Mouse (Mus musculus) limb, embryonic 14.5 days (tissue): Measurements from ENCODE around the gene 4931417E11Rik. TPM values are rescaled to one million over a fixed set of nuclear protein-coding genes. Genes with fewer than 3 reads are reported as not detected.

Source experiments
- ATAC-seq: fragments of 200-750 bp; cut with Nextera tagmentation; 2 replicates; pipeline ENCODE4 v1.8.0; 2017; ENCODE audit warnings: low read depth, moderate number of reproducible peaks, moderate TSS enrichment; ENCODE audit not compliant: low FRiP score
- DNase-seq: peaks from one replicate; pipeline ENCODE4 v3.0.0-alpha.2; 2015; ENCODE audit warnings: low spot score
- H3K27ac ChIP-seq: fragments of 300-500 bp; sonication (generic); replicated peaks from 2 replicates; pipeline ENCODE4 v1.5.1; 2014; ENCODE audit warnings: low read depth, mild to moderate bottlenecking, low read length, moderate library complexity, mixed read lengths
- H3K27me3 ChIP-seq: fragments of 300-500 bp; sonication (generic); 2 replicates; pipeline ENCODE4 v1.6.1; 2014; ENCODE audit warnings: low read length, mixed read lengths; ENCODE audit not compliant: control insufficient read depth, insufficient read depth
- H3K36me3 ChIP-seq: fragments of 300-500 bp; sonication (generic); 2 replicates; pipeline ENCODE4 v1.6.1; 2014; ENCODE audit warnings: mild to moderate bottlenecking, low read length, moderate library complexity, mixed read lengths; ENCODE audit not compliant: control insufficient read depth, insufficient read depth
- H3K4me1 ChIP-seq: fragments of 300-500 bp; sonication (generic); 2 replicates; pipeline ENCODE4 v1.6.1; 2014; ENCODE audit warnings: antibody characterized with exemption, low read length, mixed read lengths; ENCODE audit not compliant: control insufficient read depth, insufficient read depth
- H3K4me2 ChIP-seq: fragments of 300-500 bp; sonication (generic); replicated peaks from 2 replicates; pipeline ENCODE4 v1.6.1; 2014; ENCODE audit warnings: low read depth, mild to moderate bottlenecking, low read length, moderate library complexity; ENCODE audit not compliant: severe bottlenecking
- H3K4me3 ChIP-seq: fragments of 300-500 bp; sonication (generic); replicated peaks from 2 replicates; pipeline ENCODE4 v1.5.1; 2014; ENCODE audit warnings: low read length
- H3K9ac ChIP-seq: fragments of 300-500 bp; sonication (generic); 2 replicates; pipeline ENCODE4 v1.6.1; 2014; ENCODE audit warnings: mild to moderate bottlenecking, low read depth, low read length, moderate library complexity; ENCODE audit not compliant: severe bottlenecking
- H3K9me3 ChIP-seq: fragments of 300-500 bp; sonication (generic); 2 replicates; pipeline ENCODE4 v1.6.1; 2016; ENCODE audit warnings: low read length; ENCODE audit not compliant: control insufficient read depth
- POLR2A ChIP-seq: fragments of 200-500 bp; IDR thresholded peaks from 2 replicates; pipeline ENCODE4 v1.8.0; 2012; ENCODE audit warnings: inconsistent platforms, mild to moderate bottlenecking, moderate library complexity, borderline replicate concordance; ENCODE audit not compliant: insufficient read depth, insufficient read length; ENCODE audit errors: extremely low read depth
- WGBS: fragments of 180-500 bp; shearing (Covaris S2); extraction: QIAGEN DNeasy Blood & Tissue Kit; methylation state at CpG from one replicate; pipeline ENCODE4 v1.1.7; 2014; 5-methylcytosine and 5-hydroxymethylcytosine counted together
- polyA plus RNA-seq, 2 experiments: library from polyadenylated mRNA; depleted of rRNA in 1 of 2; stranded (reverse) in 1 of 2; unstranded in 1 of 2; fragments of >200 nt; fragmentation: Nextera tagmentation in 1 of 2; extraction: Ambion mirVana in 1 of 2; gene quantifications; 2 replicates each; pipeline versions ENCODE4 v1.2.1 to v1.2.3; 2012 to 2014

4931417E11Rik gene
- polyA plus RNA-seq, 2 experiments = not detected

- no peaks in the 10 kb centered on the region for H3K27me3 ChIP-seq
- no peak for DNase-seq
- WGBS = 84% methylated on average over 1 of the region's 1 CpGs
- no peak for ATAC-seq
- H3K36me3 ChIP-seq = no peaks in the 10 kb centered on the region
- no peak overlapping the region for H3K4me3 ChIP-seq
- no peak overlapping the region for H3K4me2 ChIP-seq
- H3K27ac ChIP-seq = no peak overlapping the region
- TF ChIP-seq POLR2A = no peak
- H3K4me1 ChIP-seq = no peaks in the 10 kb centered on the region
- H3K9ac ChIP-seq = no peak overlapping the region
- H3K9me3 ChIP-seq = no peaks in the 10 kb centered on the region
Measured at GRCm38 (mm10) chr6:73490524-73490923, 21.1 kb upstream of the 4931417E11Rik start.

GRCm38 (mm10) chr6:73485616-73486015 lies 16.1 kb upstream of the 4931417E11Rik start:
- H3K9ac ChIP-seq = no peak overlapping the region
- no peak overlapping the region for H3K27ac ChIP-seq
- 84% methylated on average over 3 of the region's 3 CpGs for WGBS
- H3K27me3 ChIP-seq = no peaks in the 10 kb centered on the region
- ATAC-seq (no peak), DNase-seq (no peak)
- no peak for TF ChIP-seq POLR2A
- no peaks in the 10 kb centered on the region for H3K9me3 ChIP-seq
- H3K4me1 ChIP-seq = no peaks in the 10 kb centered on the region
- H3K4me2 ChIP-seq = no peak overlapping the region
- H3K4me3 ChIP-seq = no peak overlapping the region
- H3K36me3 ChIP-seq = no peaks in the 10 kb centered on the region

GRCm38 (mm10) chr6:73466084-73466483 lies 3.4 kb downstream of the 4931417E11Rik start:
- 73% methylated on average over 3 of the region's 3 CpGs for whole genome bisulfite sequencing
- Histone ChIP-seq H3K27me3 (no peaks in the 10 kb centered on the region), H3K4me3 (no peak overlapping the region), H3K9me3 (no peaks in the 10 kb centered on the region), H3K36me3 (no peaks in the 10 kb centered on the region), H3K27ac (no peak overlapping the region), H3K9ac (no peak overlapping the region), H3K4me2 (no peak overlapping the region), H3K4me1 (no peaks in the 10 kb centered on the region)
- no peak for DNase-seq
- no peak for ATAC-seq
- no peak for TF ChIP-seq POLR2A

DNA sequence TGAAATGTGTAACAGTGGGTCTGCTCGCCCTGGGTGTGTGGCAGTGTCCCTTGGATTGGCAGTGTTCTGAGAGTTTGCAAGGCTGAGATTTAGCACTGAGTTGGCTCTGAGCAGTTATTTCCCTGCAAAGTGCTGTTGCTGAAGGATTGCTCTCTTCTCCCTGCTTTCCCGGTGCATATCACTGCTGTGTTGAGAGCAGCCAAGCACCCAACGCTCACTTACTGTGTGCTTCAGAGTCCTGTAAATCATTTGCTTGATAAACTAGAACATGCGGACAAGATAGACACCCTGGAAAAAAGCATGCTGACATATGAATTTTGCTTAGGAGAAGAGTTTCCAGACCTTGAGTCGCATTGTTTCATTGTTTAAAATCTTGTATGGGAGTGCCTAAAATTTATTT lies 6.9 kb downstream of the 4931417E11Rik start:
- no peaks in the 10 kb centered on the region for H3K27me3 ChIP-seq
- WGBS = 73% methylated on average over 5 of the region's 5 CpGs
- H3K27ac ChIP-seq = no peak overlapping the region; the same call in 1 of the 2 replicates
- H3K4me1 ChIP-seq = no peaks in the 10 kb centered on the region
- TF ChIP-seq POLR2A = no peak
- H3K36me3 ChIP-seq = no peaks in the 10 kb centered on the region
- H3K4me3 ChIP-seq = no peak overlapping the region
- DNase-seq = no peak
- no peak overlapping the region for H3K4me2 ChIP-seq
- no peak for ATAC-seq
- no peaks in the 10 kb centered on the region for H3K9me3 ChIP-seq
- H3K9ac ChIP-seq = no peak overlapping the region

GRCm38 (mm10) chr6:73433912-73434311 lies 35.6 kb downstream of the 4931417E11Rik start:
- Histone ChIP-seq H3K4me1 (peaks cover 5% of the 10 kb centered on the region), H3K36me3 (no peaks in the 10 kb centered on the region), H3K9me3 (no peaks in the 10 kb centered on the region), H3K9ac (no peak overlapping the region), H3K27me3 (no peaks in the 10 kb centered on the region), H3K27ac (no peak overlapping the region), H3K4me3 (no peak overlapping the region), H3K4me2 (no peak overlapping the region)
- 20% methylated on average over 3 of the region's 3 CpGs for WGBS
- TF ChIP-seq POLR2A = no peak
- ATAC-seq (no peak), DNase-seq (no peak)
